Mouse (Mus musculus): ENCODE data around the gene Zcwpw1. TPM values are rescaled to one million over a fixed set of nuclear protein-coding genes. Genes with fewer than 3 reads are reported as not detected.

Zcwpw1 gene
- polyA plus RNA-seq, 1 experiment from 2014 or later, result 7.8 TPM

GRCm38 (mm10) chr5:137776408-137776918 lies 11.1 kb upstream of the Zcwpw1 start:
- peak; percentile 45 for ATAC-seq (replicated peaks; ENCODE audit: insufficient number of reproducible peaks, insufficient read depth, low FRiP score, low read depth)
- Histone ChIP-seq H3K36me3 (peaks cover 14% of the 10 kb centered on the region), H3K9me3 (replicated peaks) (no peaks in the 10 kb centered on the region), H3K4me2 (peak overlapping the region; percentile 16; the same call in 1 of the 2 replicates), H3K27me3 (no peaks in the 10 kb centered on the region), H3K9ac (no peak overlapping the region), H3K4me3 (no peak overlapping the region), H3K27ac (peak overlapping the region; percentile 66), H3K4me1 (replicated peaks) (peaks cover 31% of the 10 kb centered on the region)
- 25% methylated on average over 5 of the region's 5 CpGs for WGBS

- no peaks in the 10 kb centered on the region for H3K9me3 ChIP-seq (replicated peaks)
- ATAC-seq (replicated peaks; ENCODE audit: insufficient number of reproducible peaks, insufficient read depth, low FRiP score, low read depth), result no peak
- no peak overlapping the region for H3K4me3 ChIP-seq
- H3K9ac ChIP-seq, result no peak overlapping the region
- no peaks in the 10 kb centered on the region for H3K27me3 ChIP-seq
- 81% methylated on average over 7 of the region's 7 CpGs for WGBS
- peaks cover 23% of the 10 kb centered on the region for H3K36me3 ChIP-seq
- H3K27ac ChIP-seq, result no peak overlapping the region
- no peak overlapping the region for H3K4me2 ChIP-seq
- peaks cover 32% of the 10 kb centered on the region for H3K4me1 ChIP-seq (replicated peaks)
These were observed 10.2 kb upstream of the Zcwpw1 start for GRCm38 (mm10) chr5:137777267-137777845.

GRCm38 (mm10) chr5:137778635-137779034 lies 9.0 kb upstream of the Zcwpw1 start, which contains the start of gene Ppp1r35:
TSS of gene Ppp1r35 (plus strand) at chr5:137778849.
- Histone ChIP-seq H3K4me1 (replicated peaks) (peaks cover 44% of the 10 kb centered on the region), H3K27ac (peak within 1 kb of the TSS; percentile 87), H3K27me3 (no peaks in the 10 kb centered on the region), H3K4me3 (peak within 1 kb of the TSS; percentile 80), H3K9ac (peak within 1 kb of the TSS; percentile 89), H3K4me2 (peak within 1 kb of the TSS; percentile 89), H3K36me3 (peaks cover 32% of the 10 kb centered on the region), H3K9me3 (replicated peaks) (no peaks in the 10 kb centered on the region)
- peak; percentile 93 for ATAC-seq (replicated peaks; ENCODE audit: insufficient number of reproducible peaks, insufficient read depth, low FRiP score, low read depth)
- WGBS, result 0% methylated on average over 31 of the region's 31 CpGs

GRCm38 (mm10) chr5:137779053-137779933 lies 8.3 kb upstream of the Zcwpw1 start:
- Histone ChIP-seq H3K9me3 (replicated peaks) (no peaks in the 10 kb centered on the region), H3K9ac (peak overlapping the region; percentile 89), H3K27ac (peak overlapping the region; percentile 87), H3K4me1 (replicated peaks) (peaks cover 51% of the 10 kb centered on the region), H3K4me2 (peak overlapping the region; percentile 89), H3K36me3 (peaks cover 32% of the 10 kb centered on the region), H3K4me3 (peak overlapping the region; percentile 80), H3K27me3 (no peaks in the 10 kb centered on the region)
- under 1% methylated on average over 77 of the region's 83 CpGs for WGBS
- peak; percentile 16 for ATAC-seq (replicated peaks; ENCODE audit: insufficient number of reproducible peaks, insufficient read depth, low FRiP score, low read depth)

GRCm38 (mm10) chr5:137781661-137782060 lies 5.9 kb upstream of the Zcwpw1 start:
- WGBS, result 88% methylated on average over 7 of the region's 7 CpGs
- no peak overlapping the region for H3K4me3 ChIP-seq
- no peaks in the 10 kb centered on the region for H3K9me3 ChIP-seq (replicated peaks)
- H3K9ac ChIP-seq, result no peak overlapping the region
- no peaks in the 10 kb centered on the region for H3K27me3 ChIP-seq
- H3K36me3 ChIP-seq, result peaks cover 32% of the 10 kb centered on the region
- peaks cover 57% of the 10 kb centered on the region for H3K4me1 ChIP-seq (replicated peaks)
- H3K27ac ChIP-seq, result no peak overlapping the region
- H3K4me2 ChIP-seq, result no peak overlapping the region
- ATAC-seq (replicated peaks; ENCODE audit: insufficient number of reproducible peaks, insufficient read depth, low FRiP score, low read depth), result no peak

- Histone ChIP-seq H3K36me3 (peaks cover 32% of the 10 kb centered on the region), H3K27ac (no peak overlapping the region), H3K4me3 (peak overlapping the region; percentile 86; the same call in 1 of the 2 replicates), H3K4me1 (replicated peaks) (peaks cover 51% of the 10 kb centered on the region), H3K27me3 (no peaks in the 10 kb centered on the region), H3K9ac (peak overlapping the region; percentile 90; the same call in 1 of the 2 replicates), H3K9me3 (replicated peaks) (no peaks in the 10 kb centered on the region), H3K4me2 (peak overlapping the region; percentile 95)
- ATAC-seq (replicated peaks; ENCODE audit: insufficient number of reproducible peaks, insufficient read depth, low FRiP score, low read depth), result no peak
- 81% methylated on average over 13 of the region's 13 CpGs for WGBS
These were observed 4.6 kb upstream of the Zcwpw1 start for GRCm38 (mm10) chr5:137782776-137783522.

GRCm38 (mm10) chr5:137783901-137784540 lies 3.6 kb upstream of the Zcwpw1 start:
- Histone ChIP-seq H3K4me1 (replicated peaks) (peaks cover 51% of the 10 kb centered on the region), H3K9ac (peak overlapping the region; percentile 90), H3K36me3 (peaks cover 32% of the 10 kb centered on the region), H3K4me3 (peak overlapping the region; percentile 86), H3K4me2 (peak overlapping the region; percentile 95), H3K27me3 (no peaks in the 10 kb centered on the region), H3K9me3 (replicated peaks) (no peaks in the 10 kb centered on the region), H3K27ac (no peak overlapping the region)
- ATAC-seq (replicated peaks; ENCODE audit: insufficient number of reproducible peaks, insufficient read depth, low FRiP score, low read depth), result no peak
- WGBS, result 60% methylated on average over 9 of the region's 9 CpGs

- no peaks in the 10 kb centered on the region for H3K9me3 ChIP-seq (replicated peaks)
- H3K4me1 ChIP-seq (replicated peaks), result peaks cover 48% of the 10 kb centered on the region
- 73% methylated on average over 14 of the region's 14 CpGs for WGBS
- peak overlapping the region; percentile 86 for H3K4me3 ChIP-seq
- H3K36me3 ChIP-seq, result peaks cover 32% of the 10 kb centered on the region
- peak overlapping the region; percentile 95 for H3K4me2 ChIP-seq
- H3K27ac ChIP-seq, result peak overlapping the region; percentile 100; the same call in 1 of the 2 replicates
- peak overlapping the region; percentile 90 for H3K9ac ChIP-seq
- no peak for ATAC-seq (replicated peaks; ENCODE audit: insufficient number of reproducible peaks, insufficient read depth, low FRiP score, low read depth)
- H3K27me3 ChIP-seq, result no peaks in the 10 kb centered on the region
These were observed 3.1 kb upstream of the Zcwpw1 start for GRCm38 (mm10) chr5:137784546-137784945.

GRCm38 (mm10) chr5:137785164-137786031 lies 2.2 kb upstream of the Zcwpw1 start:
- H3K36me3 ChIP-seq, result peaks cover 28% of the 10 kb centered on the region
- under 1% methylated on average over 56 of the region's 62 CpGs for WGBS
- H3K27ac ChIP-seq, result peak overlapping the region; percentile 100
- peak overlapping the region; percentile 95 for H3K4me2 ChIP-seq
- H3K4me3 ChIP-seq, result peak overlapping the region; percentile 86
- no peaks in the 10 kb centered on the region for H3K27me3 ChIP-seq
- no peaks in the 10 kb centered on the region for H3K9me3 ChIP-seq (replicated peaks)
- H3K9ac ChIP-seq, result peak overlapping the region; percentile 90
- ATAC-seq (replicated peaks; ENCODE audit: insufficient number of reproducible peaks, insufficient read depth, low FRiP score, low read depth), result no peak
- H3K4me1 ChIP-seq (replicated peaks), result peaks cover 40% of the 10 kb centered on the region
